Mouse (Mus musculus): ENCODE data around the gene Gpc5. TPM values are rescaled to one million over a fixed set of nuclear protein-coding genes. Genes with fewer than 3 reads are reported as not detected.

Gene Gpc5
- total RNA-seq, 1 experiment: 0.40 TPM

DNA sequence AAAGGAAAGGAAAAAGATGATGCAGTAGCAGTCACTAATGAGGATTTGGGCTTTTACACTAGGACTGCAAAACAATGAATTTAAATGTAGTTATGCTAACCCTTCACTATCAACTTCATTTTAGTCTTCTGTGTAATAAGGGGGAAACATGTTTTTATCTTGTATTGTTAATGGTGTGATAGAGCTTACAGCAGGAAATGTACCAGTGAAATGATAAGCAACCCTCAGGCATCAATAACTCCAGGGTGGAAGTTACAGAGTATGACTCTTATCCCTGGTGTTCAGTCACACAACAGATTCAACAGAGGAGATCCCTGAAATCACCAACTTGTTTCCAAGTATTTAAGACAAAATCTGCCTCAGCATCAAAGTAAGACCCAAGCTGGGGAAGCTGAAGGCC is 1120.0 kb downstream of the Gpc5 start:
- no peaks in the 10 kb centered on the region for H3K36me3 ChIP-seq (ENCODE audit: control insufficient read depth, insufficient read depth, low read length, poor library complexity, severe bottlenecking)
- in situ Hi-C loops (cut with MboI; ENCODE audit: low sequenced_read_pairs in 2 of 2, unreplicated experiment in 2 of 2): no loop called here

GRCm38 (mm10) chr14:116258126-116258525 is 1166.1 kb downstream of the Gpc5 start:
- Histone ChIP-seq H3K4me1 (ENCODE audit: control insufficient read depth in 2 of 2, insufficient read depth in 2 of 2, low read length in 2 of 2, poor library complexity in 1 of 2) (no peaks in the 10 kb centered on the region), H3K9me3 (ENCODE audit: control insufficient read depth, insufficient read depth, low read depth, low read length) (no peaks in the 10 kb centered on the region), H3K4me3 (ENCODE audit: insufficient read depth in 1 of 2, low read depth in 1 of 2, low read length in 2 of 2, poor library complexity in 1 of 2, severe bottlenecking in 1 of 2) (no peak overlapping the region), H3K27ac (ENCODE audit: insufficient read depth, low read depth, low read length, poor library complexity, severe bottlenecking) (no peak overlapping the region), H3K36me3 (ENCODE audit: control insufficient read depth, insufficient read depth, low read length, poor library complexity, severe bottlenecking) (no peaks in the 10 kb centered on the region), H3K9ac (ENCODE audit: insufficient read depth, low read depth, low read length, poor library complexity, severe bottlenecking) (no peak overlapping the region)
- DNase-seq (ENCODE audit: low read depth, low spot score): no peak
- in situ Hi-C loops (cut with MboI; ENCODE audit: low sequenced_read_pairs in 2 of 2, unreplicated experiment in 2 of 2): no loop called here
- no peak for TF ChIP-seq MAFK (IDR thresholded peaks at IDR 0.05; ENCODE audit: insufficient read depth, low read depth, low read length)
- no peak for TF ChIP-seq HCFC1 (IDR thresholded peaks at IDR 0.05; ENCODE audit: borderline replicate concordance, insufficient read depth, low read length)
- no peak for TF ChIP-seq CHD2 (IDR thresholded peaks at IDR 0.05; ENCODE audit: low read depth, low read length)
- TF ChIP-seq ZNF384 (IDR thresholded peaks at IDR 0.05; ENCODE audit: low read depth, low read length): no peak
- no peak for TF ChIP-seq ZC3H11A (IDR thresholded peaks at IDR 0.05; ENCODE audit: borderline replicate concordance, low read depth, low read length)

More for the DNA sequence above, 1120.0 kb downstream of the Gpc5 start:
- DNase-seq (ENCODE audit: low read depth, low spot score): no peak
- no peaks in the 10 kb centered on the region for H3K4me1 ChIP-seq (ENCODE audit: control insufficient read depth in 2 of 2, insufficient read depth in 2 of 2, low read length in 2 of 2, poor library complexity in 1 of 2)
- H3K4me3 ChIP-seq (ENCODE audit: insufficient read depth in 1 of 2, low read depth in 1 of 2, low read length in 2 of 2, poor library complexity in 1 of 2, severe bottlenecking in 1 of 2): no peak overlapping the region
- TF ChIP-seq ZNF384 (IDR thresholded peaks at IDR 0.05; ENCODE audit: low read depth, low read length) (no peak), ZC3H11A (IDR thresholded peaks at IDR 0.05; ENCODE audit: borderline replicate concordance, low read depth, low read length) (no peak), HCFC1 (IDR thresholded peaks at IDR 0.05; ENCODE audit: borderline replicate concordance, insufficient read depth, low read length) (no peak), CHD2 (IDR thresholded peaks at IDR 0.05; ENCODE audit: low read depth, low read length) (no peak), MAFK (IDR thresholded peaks at IDR 0.05; ENCODE audit: insufficient read depth, low read depth, low read length) (no peak)
- no peak overlapping the region for H3K9ac ChIP-seq (ENCODE audit: insufficient read depth, low read depth, low read length, poor library complexity, severe bottlenecking)
- H3K27ac ChIP-seq (ENCODE audit: insufficient read depth, low read depth, low read length, poor library complexity, severe bottlenecking): no peak overlapping the region
- H3K9me3 ChIP-seq (ENCODE audit: control insufficient read depth, insufficient read depth, low read depth, low read length): no peaks in the 10 kb centered on the region

- in situ Hi-C loops (cut with MboI; ENCODE audit: low sequenced_read_pairs in 2 of 2, unreplicated experiment in 2 of 2): no loop called here
- Histone ChIP-seq H3K9ac (ENCODE audit: insufficient read depth, low read depth, low read length, poor library complexity, severe bottlenecking) (no peak overlapping the region), H3K36me3 (ENCODE audit: control insufficient read depth, insufficient read depth, low read length, poor library complexity, severe bottlenecking) (no peaks in the 10 kb centered on the region), H3K9me3 (ENCODE audit: control insufficient read depth, insufficient read depth, low read depth, low read length) (no peaks in the 10 kb centered on the region), H3K4me1 (ENCODE audit: control insufficient read depth in 2 of 2, insufficient read depth in 2 of 2, low read length in 2 of 2, poor library complexity in 1 of 2) (no peaks in the 10 kb centered on the region), H3K4me3 (ENCODE audit: insufficient read depth in 1 of 2, low read depth in 1 of 2, low read length in 2 of 2, poor library complexity in 1 of 2, severe bottlenecking in 1 of 2) (no peak overlapping the region), H3K27ac (ENCODE audit: insufficient read depth, low read depth, low read length, poor library complexity, severe bottlenecking) (no peak overlapping the region)
- no peak for DNase-seq (ENCODE audit: low read depth, low spot score)
- no peak for TF ChIP-seq MAFK (IDR thresholded peaks at IDR 0.05; ENCODE audit: insufficient read depth, low read depth, low read length)
- TF ChIP-seq ZC3H11A (IDR thresholded peaks at IDR 0.05; ENCODE audit: borderline replicate concordance, low read depth, low read length): no peak
- no peak for TF ChIP-seq HCFC1 (IDR thresholded peaks at IDR 0.05; ENCODE audit: borderline replicate concordance, insufficient read depth, low read length)
- TF ChIP-seq ZNF384 (IDR thresholded peaks at IDR 0.05; ENCODE audit: low read depth, low read length): no peak
- no peak for TF ChIP-seq CHD2 (IDR thresholded peaks at IDR 0.05; ENCODE audit: low read depth, low read length)
These were observed 1216.5 kb downstream of the Gpc5 start for GRCm38 (mm10) chr14:116308541-116308940.

DNA sequence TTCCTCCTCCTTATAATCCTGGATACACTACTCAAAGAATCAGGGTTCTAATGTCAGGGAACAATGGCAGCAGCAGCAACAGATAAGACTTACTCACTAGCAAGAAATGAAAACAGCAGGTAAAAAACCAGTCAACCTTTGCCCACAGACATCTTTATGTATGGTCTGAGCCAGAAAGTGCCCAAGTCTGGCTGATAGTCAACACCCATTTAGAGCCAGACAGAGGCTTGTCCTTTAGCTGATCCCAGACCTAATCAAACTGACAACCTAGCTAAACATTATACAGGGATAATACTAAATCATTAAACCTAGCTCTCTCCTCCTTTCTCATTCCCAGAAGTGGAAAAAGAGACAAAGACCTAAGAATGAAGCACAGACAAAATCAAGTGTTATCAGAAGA is 1225.5 kb downstream of the Gpc5 start:
- in situ Hi-C loops (cut with MboI; ENCODE audit: low sequenced_read_pairs in 2 of 2, unreplicated experiment in 2 of 2): no loop called here
- Histone ChIP-seq H3K4me3 (ENCODE audit: insufficient read depth in 1 of 2, low read depth in 1 of 2, low read length in 2 of 2, poor library complexity in 1 of 2, severe bottlenecking in 1 of 2) (no peak overlapping the region), H3K36me3 (ENCODE audit: control insufficient read depth, insufficient read depth, low read length, poor library complexity, severe bottlenecking) (no peaks in the 10 kb centered on the region), H3K27ac (ENCODE audit: insufficient read depth, low read depth, low read length, poor library complexity, severe bottlenecking) (no peak overlapping the region), H3K4me1 (ENCODE audit: control insufficient read depth in 2 of 2, insufficient read depth in 2 of 2, low read length in 2 of 2, poor library complexity in 1 of 2) (no peaks in the 10 kb centered on the region), H3K9ac (ENCODE audit: insufficient read depth, low read depth, low read length, poor library complexity, severe bottlenecking) (no peak overlapping the region), H3K9me3 (ENCODE audit: control insufficient read depth, insufficient read depth, low read depth, low read length) (no peaks in the 10 kb centered on the region)
- DNase-seq (ENCODE audit: low read depth, low spot score): no peak
- TF ChIP-seq HCFC1 (IDR thresholded peaks at IDR 0.05; ENCODE audit: borderline replicate concordance, insufficient read depth, low read length) (no peak), CHD2 (IDR thresholded peaks at IDR 0.05; ENCODE audit: low read depth, low read length) (no peak), ZNF384 (IDR thresholded peaks at IDR 0.05; ENCODE audit: low read depth, low read length) (no peak), ZC3H11A (IDR thresholded peaks at IDR 0.05; ENCODE audit: borderline replicate concordance, low read depth, low read length) (no peak), MAFK (IDR thresholded peaks at IDR 0.05; ENCODE audit: insufficient read depth, low read depth, low read length) (no peak)

DNA sequence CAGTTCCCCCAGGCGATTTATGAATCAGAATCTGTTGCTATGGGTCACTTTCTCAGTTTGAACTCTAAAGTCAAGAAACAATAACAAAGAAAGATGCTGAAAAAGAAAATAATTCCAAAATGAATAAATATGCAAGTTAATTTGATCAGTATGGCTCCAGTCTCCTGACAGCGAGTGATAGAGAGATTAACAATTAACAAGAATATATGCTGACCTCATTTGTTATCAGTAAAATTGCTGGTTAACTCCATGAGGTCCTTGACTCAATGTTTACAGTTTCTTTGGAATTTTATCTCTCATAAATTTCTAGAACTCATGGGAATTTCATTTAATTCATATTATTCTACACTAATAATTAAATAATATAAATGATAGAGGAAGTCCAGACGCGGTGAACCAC is 1244.2 kb downstream of the Gpc5 start:
- no peaks in the 10 kb centered on the region for H3K4me1 ChIP-seq (ENCODE audit: control insufficient read depth in 2 of 2, insufficient read depth in 2 of 2, low read length in 2 of 2, poor library complexity in 1 of 2)
- H3K9ac ChIP-seq (ENCODE audit: insufficient read depth, low read depth, low read length, poor library complexity, severe bottlenecking): no peak overlapping the region
- in situ Hi-C loops (cut with MboI; ENCODE audit: low sequenced_read_pairs in 2 of 2, unreplicated experiment in 2 of 2): no loop called here
- no peaks in the 10 kb centered on the region for H3K9me3 ChIP-seq (ENCODE audit: control insufficient read depth, insufficient read depth, low read depth, low read length)
- no peak overlapping the region for H3K4me3 ChIP-seq (ENCODE audit: insufficient read depth in 1 of 2, low read depth in 1 of 2, low read length in 2 of 2, poor library complexity in 1 of 2, severe bottlenecking in 1 of 2)
- no peak for DNase-seq (ENCODE audit: low read depth, low spot score)
- H3K36me3 ChIP-seq (ENCODE audit: control insufficient read depth, insufficient read depth, low read length, poor library complexity, severe bottlenecking): no peaks in the 10 kb centered on the region
- TF ChIP-seq CHD2 (IDR thresholded peaks at IDR 0.05; ENCODE audit: low read depth, low read length) (no peak), MAFK (IDR thresholded peaks at IDR 0.05; ENCODE audit: insufficient read depth, low read depth, low read length) (no peak), ZNF384 (IDR thresholded peaks at IDR 0.05; ENCODE audit: low read depth, low read length) (no peak), HCFC1 (IDR thresholded peaks at IDR 0.05; ENCODE audit: borderline replicate concordance, insufficient read depth, low read length) (no peak), ZC3H11A (IDR thresholded peaks at IDR 0.05; ENCODE audit: borderline replicate concordance, low read depth, low read length) (no peak)
- no peak overlapping the region for H3K27ac ChIP-seq (ENCODE audit: insufficient read depth, low read depth, low read length, poor library complexity, severe bottlenecking)
